Mouse (Mus musculus): ENCODE data around the gene Clcc1. TPM values are rescaled to one million over a fixed set of nuclear protein-coding genes. Genes with fewer than 3 reads are reported as not detected.

Clcc1 gene
- total and polyA plus RNA-seq, 3 experiments, result 25.9 to 43.0 TPM; not detected in 1

DNA sequence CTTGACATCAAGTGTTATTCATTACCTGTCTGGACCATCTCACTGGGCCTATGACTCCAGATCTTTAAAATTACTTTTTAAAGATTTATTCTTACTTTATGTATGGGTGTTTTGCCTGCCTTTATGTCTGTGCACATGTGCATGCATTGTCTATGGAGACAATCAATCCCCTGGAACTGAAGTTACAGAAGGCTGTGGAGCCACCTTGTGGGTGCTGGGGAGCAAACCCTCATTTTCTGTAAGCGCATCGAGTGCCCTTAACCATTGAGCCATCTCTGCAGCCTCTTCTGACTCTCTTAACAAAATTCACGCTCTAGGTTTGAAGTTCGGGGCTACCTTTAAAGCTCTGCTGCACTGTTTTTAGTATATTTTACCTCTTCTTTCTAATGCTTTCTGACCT, 14.3 kb upstream of the Clcc1 start:
- no peak overlapping the region for H3K4me3 ChIP-seq (ENCODE audit: control insufficient read depth in 1 of 2, insufficient read depth in 1 of 2, low read depth in 2 of 2, low read length in 2 of 2)
- no peaks in the 10 kb centered on the region for H3K36me3 ChIP-seq (ENCODE audit: control insufficient read depth in 1 of 2, insufficient read depth in 2 of 2, low read length in 2 of 2)
- DNase-seq (ENCODE audit: low read depth, low spot score), result peak; percentile 36
- H3K27me3 ChIP-seq (ENCODE audit: control insufficient read depth in 1 of 2, insufficient read depth in 2 of 2, low read length in 2 of 2), result no peaks in the 10 kb centered on the region
- no peak overlapping the region for H3K9ac ChIP-seq (ENCODE audit: control insufficient read depth, low read depth, low read length, poor library complexity, severe bottlenecking)
- no peaks in the 10 kb centered on the region for H3K9me3 ChIP-seq (replicated peaks; ENCODE audit: insufficient read depth, low read length)
- no peaks in the 10 kb centered on the region for H3K79me2 ChIP-seq (ENCODE audit: control insufficient read depth, insufficient read depth, low read length, poor library complexity)
- H3K4me1 ChIP-seq (ENCODE audit: control insufficient read depth in 1 of 2, insufficient read depth in 2 of 2, low read length in 2 of 2), result no peaks in the 10 kb centered on the region
- no peak overlapping the region for H3K27ac ChIP-seq (ENCODE audit: control insufficient read depth, low read depth, low read length)
- TF ChIP-seq CTCF (IDR thresholded peaks at IDR 0.05 in 2 of 3, conservative IDR thresholded peaks at IDR 0.05 in 1 of 3; ENCODE audit: control insufficient read depth in 1 of 3, insufficient read depth in 1 of 3, low read depth in 2 of 3, low read length in 3 of 3, poor library complexity in 1 of 3, severe bottlenecking in 1 of 3) (peak; percentile 17 to 60 (median 43); a peak in 4 of 6 replicates), SMC3 (IDR thresholded peaks at IDR 0.05; ENCODE audit: low read depth, low read length) (peak; percentile 56), RAD21 (IDR thresholded peaks at IDR 0.05; ENCODE audit: low read depth, low read length) (peak; percentile 55), ZC3H11A (IDR thresholded peaks at IDR 0.05; ENCODE audit: low read depth, low read length) (0 out of 2 replicates have a peak, but pooled peaks have one; percentile 36), ZNF384 (IDR thresholded peaks at IDR 0.05; ENCODE audit: low read depth, low read length) (no peak), CHD1 (IDR thresholded peaks at IDR 0.05; ENCODE audit: low read depth, low read length) (no peak)

DNA sequence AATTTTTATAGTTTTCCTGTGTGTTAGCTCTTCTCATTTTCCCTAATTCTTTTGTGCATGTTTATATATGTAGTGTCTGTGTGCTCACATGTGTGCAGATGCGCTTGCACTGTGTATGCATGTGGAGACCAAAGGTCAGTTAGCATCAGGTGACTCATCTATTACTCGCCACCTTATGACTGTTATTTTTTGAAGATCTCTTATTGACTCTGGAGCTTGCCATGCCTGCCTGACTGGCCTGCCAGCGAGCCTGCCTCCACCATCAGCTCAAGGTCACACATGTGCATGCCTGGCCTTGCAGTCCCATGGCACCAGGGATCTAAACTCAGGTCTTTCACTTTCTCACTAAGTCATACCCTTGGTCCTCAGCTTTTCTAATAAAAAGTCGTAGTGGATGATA, 12.7 kb upstream of the Clcc1 start:
- Histone ChIP-seq H3K27ac (ENCODE audit: control insufficient read depth, low read depth, low read length) (no peak overlapping the region), H3K36me3 (ENCODE audit: control insufficient read depth in 1 of 2, insufficient read depth in 2 of 2, low read length in 2 of 2) (no peaks in the 10 kb centered on the region), H3K79me2 (ENCODE audit: control insufficient read depth, insufficient read depth, low read length, poor library complexity) (no peaks in the 10 kb centered on the region), H3K9ac (ENCODE audit: control insufficient read depth, low read depth, low read length, poor library complexity, severe bottlenecking) (no peak overlapping the region), H3K9me3 (replicated peaks; ENCODE audit: insufficient read depth, low read length) (no peaks in the 10 kb centered on the region), H3K27me3 (ENCODE audit: control insufficient read depth in 1 of 2, insufficient read depth in 2 of 2, low read length in 2 of 2) (no peaks in the 10 kb centered on the region), H3K4me3 (ENCODE audit: control insufficient read depth in 1 of 2, insufficient read depth in 1 of 2, low read depth in 2 of 2, low read length in 2 of 2) (no peak overlapping the region), H3K4me1 (ENCODE audit: control insufficient read depth in 1 of 2, insufficient read depth in 2 of 2, low read length in 2 of 2) (no peaks in the 10 kb centered on the region)
- DNase-seq (ENCODE audit: low read depth, low spot score), result no peak
- TF ChIP-seq TCF12 (IDR thresholded peaks at IDR 0.05; ENCODE audit: low read depth, low read length), result no peak
- no peak for TF ChIP-seq POLR2AphosphoS5 (IDR thresholded peaks at IDR 0.05; ENCODE audit: borderline replicate concordance, low read depth, low read length)
- TF ChIP-seq CHD2 (IDR thresholded peaks at IDR 0.05; ENCODE audit: low read length), result no peak
- TF ChIP-seq TBP (IDR thresholded peaks at IDR 0.05; ENCODE audit: low read depth, low read length), result no peak
- TF ChIP-seq MYB (IDR thresholded peaks at IDR 0.05; ENCODE audit: low read depth, low read length), result no peak
- no peak for TF ChIP-seq MAFK (IDR thresholded peaks at IDR 0.05; ENCODE audit: borderline replicate concordance, low read depth, low read length)

DNA sequence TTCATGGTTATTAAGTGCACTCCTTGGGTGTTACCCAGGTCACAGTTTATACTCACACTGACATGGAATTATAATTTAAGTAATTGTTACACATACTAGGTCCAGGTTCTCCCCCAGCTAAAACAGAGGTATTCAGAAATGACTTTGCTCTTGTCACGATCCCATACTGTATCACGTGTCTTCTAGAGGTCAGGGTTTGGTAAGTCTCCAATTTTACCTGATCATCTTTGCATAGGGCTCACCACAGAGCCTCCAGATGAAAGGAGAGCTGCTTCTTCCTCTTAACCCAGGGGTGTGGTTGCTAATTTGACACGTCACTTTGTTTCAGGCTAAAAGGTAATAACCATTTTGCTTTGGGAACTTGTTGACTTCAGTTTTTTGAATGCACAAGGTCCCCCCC, 8.9 kb upstream of the Clcc1 start:
- no peak overlapping the region for H3K9ac ChIP-seq (ENCODE audit: control insufficient read depth, low read depth, low read length, poor library complexity, severe bottlenecking)
- no peak for DNase-seq (ENCODE audit: low read depth, low spot score)
- H3K27me3 ChIP-seq (ENCODE audit: control insufficient read depth in 1 of 2, insufficient read depth in 2 of 2, low read length in 2 of 2), result no peaks in the 10 kb centered on the region
- no peaks in the 10 kb centered on the region for H3K36me3 ChIP-seq (ENCODE audit: control insufficient read depth in 1 of 2, insufficient read depth in 2 of 2, low read length in 2 of 2)
- H3K4me1 ChIP-seq (ENCODE audit: control insufficient read depth in 1 of 2, insufficient read depth in 2 of 2, low read length in 2 of 2), result no peaks in the 10 kb centered on the region
- no peak overlapping the region for H3K27ac ChIP-seq (ENCODE audit: control insufficient read depth, low read depth, low read length)
- no peaks in the 10 kb centered on the region for H3K9me3 ChIP-seq (replicated peaks; ENCODE audit: insufficient read depth, low read length)
- no peak overlapping the region for H3K4me3 ChIP-seq (ENCODE audit: control insufficient read depth in 1 of 2, insufficient read depth in 1 of 2, low read depth in 2 of 2, low read length in 2 of 2)
- no peaks in the 10 kb centered on the region for H3K79me2 ChIP-seq (ENCODE audit: control insufficient read depth, insufficient read depth, low read length, poor library complexity)
- no peak for TF ChIP-seq NELFE (IDR thresholded peaks at IDR 0.05; ENCODE audit: low read depth, low read length)
- TF ChIP-seq TCF12 (IDR thresholded peaks at IDR 0.05; ENCODE audit: low read depth, low read length), result no peak
- TF ChIP-seq JUND (IDR thresholded peaks at IDR 0.05; ENCODE audit: low read depth, low read length), result no peak
- no peak for TF ChIP-seq EP300 (IDR thresholded peaks at IDR 0.05; ENCODE audit: low read depth in 1 of 2, low read length in 2 of 2)
- no peak for TF ChIP-seq POLR2AphosphoS5 (IDR thresholded peaks at IDR 0.05; ENCODE audit: borderline replicate concordance, low read depth, low read length)
- no peak for TF ChIP-seq E2F4 (IDR thresholded peaks at IDR 0.05; ENCODE audit: borderline replicate concordance, low read depth, low read length)
- no peak for TF ChIP-seq KAT2A (conservative IDR thresholded peaks at IDR 0.05; ENCODE audit: low read depth, low read length)
- TF ChIP-seq BHLHE40 (IDR thresholded peaks at IDR 0.05; ENCODE audit: borderline replicate concordance, low read depth, low read length), result no peak
- TF ChIP-seq MAX (IDR thresholded peaks at IDR 0.05; ENCODE audit: low read length), result no peak
- no peak for TF ChIP-seq USF2 (IDR thresholded peaks at IDR 0.05; ENCODE audit: borderline replicate concordance in 1 of 2, insufficient read depth in 1 of 2, low read depth in 1 of 2, low read length in 2 of 2)
- TF ChIP-seq ZKSCAN1 (IDR thresholded peaks at IDR 0.05; ENCODE audit: low read depth, low read length), result no peak
- no peak for TF ChIP-seq ELF1 (IDR thresholded peaks at IDR 0.05; ENCODE audit: low read depth, low read length)
- no peak for TF ChIP-seq MXI1 (IDR thresholded peaks at IDR 0.05; ENCODE audit: low read depth, low read length)
- no peak for TF ChIP-seq POLR2AphosphoS2 (IDR thresholded peaks at IDR 0.05; ENCODE audit: low read length)
- TF ChIP-seq CTCF (IDR thresholded peaks at IDR 0.05 in 2 of 3, conservative IDR thresholded peaks at IDR 0.05 in 1 of 3; ENCODE audit: control insufficient read depth in 1 of 3, insufficient read depth in 1 of 3, low read depth in 2 of 3, low read length in 3 of 3, poor library complexity in 1 of 3, severe bottlenecking in 1 of 3), result no peak
- no peak for TF ChIP-seq ZC3H11A (IDR thresholded peaks at IDR 0.05; ENCODE audit: low read depth, low read length)
- TF ChIP-seq POLR2A (IDR thresholded peaks at IDR 0.05; ENCODE audit: control insufficient read depth in 1 of 2, insufficient read depth in 1 of 2, low read depth in 1 of 2, low read length in 2 of 2, poor library complexity in 1 of 2), result no peak
- no peak for TF ChIP-seq MAFK (IDR thresholded peaks at IDR 0.05; ENCODE audit: borderline replicate concordance, low read depth, low read length)
- TF ChIP-seq MAZ (IDR thresholded peaks at IDR 0.05; ENCODE audit: low read depth, low read length), result no peak
- TF ChIP-seq SIN3A (IDR thresholded peaks at IDR 0.05; ENCODE audit: low read length), result no peak

Data from MEL (cell line).